Mouse (Mus musculus) liver, embryonic 12.5 days (tissue): ENCODE measurements around the gene Csrp3. TPM values are rescaled to one million over a fixed set of nuclear protein-coding genes. Genes with fewer than 3 reads are reported as not detected.

Experiments
- ATAC-seq: fragments of 200-750 bp; cut with Nextera tagmentation; 2 replicates; pipeline ENCODE4 v1.8.0; 2017; ENCODE audit warnings: moderate number of reproducible peaks, mild to moderate bottlenecking, moderate library complexity
- H3K27ac ChIP-seq: fragments of 300-500 bp; sonication (generic); 2 replicates; pipeline ENCODE4 v1.5.1; 2016; ENCODE audit warnings: mild to moderate bottlenecking
- H3K27me3 ChIP-seq: fragments of 300-500 bp; sonication (generic); replicated peaks from 2 replicates; pipeline ENCODE4 v1.6.1; 2016; ENCODE audit warnings: mild to moderate bottlenecking, moderate library complexity
- H3K36me3 ChIP-seq: fragments of 300-500 bp; sonication (generic); 2 replicates; pipeline ENCODE4 v1.6.1; 2016; ENCODE audit warnings: mild to moderate bottlenecking, moderate library complexity
- H3K4me1 ChIP-seq: fragments of 300-500 bp; sonication (generic); 2 replicates; pipeline ENCODE4 v1.6.1; 2016
- H3K4me2 ChIP-seq: fragments of 300-500 bp; sonication (generic); 2 replicates; pipeline ENCODE4 v1.6.1; 2016; ENCODE audit warnings: mild to moderate bottlenecking, moderate library complexity
- H3K4me3 ChIP-seq: fragments of 300-500 bp; sonication (generic); 2 replicates; pipeline ENCODE4 v1.5.1; 2016; ENCODE audit warnings: mild to moderate bottlenecking, moderate library complexity
- H3K9ac ChIP-seq: fragments of 300-500 bp; sonication (generic); 2 replicates; pipeline ENCODE4 v1.6.1; 2016; ENCODE audit warnings: mild to moderate bottlenecking, moderate library complexity
- H3K9me3 ChIP-seq: fragments of 300-500 bp; sonication (generic); replicated peaks from 2 replicates; pipeline ENCODE4 v1.6.1; 2016; ENCODE audit warnings: mild to moderate bottlenecking, moderate library complexity
- WGBS: fragments of 180-500 bp; shearing (Covaris S2); methylation state at CpG from one replicate; pipeline ENCODE4 v1.1.7; 2016; ENCODE audit not compliant: insufficient replicate concordance; 5-methylcytosine and 5-hydroxymethylcytosine counted together
- polyA plus RNA-seq: library from polyadenylated mRNA; unstranded; fragments of >200 nt; fragmentation: Nextera tagmentation; extraction: Ambion mirVana; gene quantifications from 2 replicates; pipeline ENCODE4 v1.2.1, GENCODE M21; 2016

The Csrp3 gene
- polyA plus RNA-seq, 1 experiment from 2014 or later: 0.27 TPM

DNA sequence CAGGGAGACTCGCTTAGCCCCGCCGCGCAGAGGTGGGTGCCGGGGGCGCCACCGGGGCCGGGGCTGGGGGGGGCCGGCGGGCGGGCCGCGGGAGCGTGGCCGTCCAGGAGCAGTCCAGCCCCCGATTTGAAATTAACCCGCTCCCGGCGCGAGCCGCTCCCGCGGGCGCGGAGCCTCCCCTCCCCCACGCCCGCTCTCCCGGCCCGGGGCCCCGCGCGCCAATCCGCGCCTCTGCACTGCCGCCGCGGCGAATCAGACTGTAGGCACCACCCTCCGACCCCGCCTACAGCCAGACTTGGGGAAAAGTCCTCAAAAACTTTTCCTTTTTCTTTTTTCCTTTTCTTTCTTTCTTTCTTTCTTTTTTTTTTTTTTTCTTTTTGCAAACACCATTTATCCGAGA lies 33.7 kb upstream of the Csrp3 start, which contains the start of gene E2f8:
E2f8 (minus strand) TSS at position 111 of the 400 bp plus-strand sequence.
- H3K4me3 ChIP-seq: peak within 1 kb of the TSS; percentile 84
- H3K27ac ChIP-seq: peak within 1 kb of the TSS; percentile 96
- H3K27me3 ChIP-seq: peaks cover 26% of the 10 kb centered on the region
- WGBS: 0% methylated on average over 23 of the region's 41 CpGs
- peak; percentile 73 for ATAC-seq
- no peaks in the 10 kb centered on the region for H3K9me3 ChIP-seq
- peak within 1 kb of the TSS; percentile 93 for H3K4me2 ChIP-seq
- peaks cover 31% of the 10 kb centered on the region for H3K36me3 ChIP-seq
- H3K9ac ChIP-seq: peak within 1 kb of the TSS; percentile 100
- peaks cover 52% of the 10 kb centered on the region for H3K4me1 ChIP-seq

DNA sequence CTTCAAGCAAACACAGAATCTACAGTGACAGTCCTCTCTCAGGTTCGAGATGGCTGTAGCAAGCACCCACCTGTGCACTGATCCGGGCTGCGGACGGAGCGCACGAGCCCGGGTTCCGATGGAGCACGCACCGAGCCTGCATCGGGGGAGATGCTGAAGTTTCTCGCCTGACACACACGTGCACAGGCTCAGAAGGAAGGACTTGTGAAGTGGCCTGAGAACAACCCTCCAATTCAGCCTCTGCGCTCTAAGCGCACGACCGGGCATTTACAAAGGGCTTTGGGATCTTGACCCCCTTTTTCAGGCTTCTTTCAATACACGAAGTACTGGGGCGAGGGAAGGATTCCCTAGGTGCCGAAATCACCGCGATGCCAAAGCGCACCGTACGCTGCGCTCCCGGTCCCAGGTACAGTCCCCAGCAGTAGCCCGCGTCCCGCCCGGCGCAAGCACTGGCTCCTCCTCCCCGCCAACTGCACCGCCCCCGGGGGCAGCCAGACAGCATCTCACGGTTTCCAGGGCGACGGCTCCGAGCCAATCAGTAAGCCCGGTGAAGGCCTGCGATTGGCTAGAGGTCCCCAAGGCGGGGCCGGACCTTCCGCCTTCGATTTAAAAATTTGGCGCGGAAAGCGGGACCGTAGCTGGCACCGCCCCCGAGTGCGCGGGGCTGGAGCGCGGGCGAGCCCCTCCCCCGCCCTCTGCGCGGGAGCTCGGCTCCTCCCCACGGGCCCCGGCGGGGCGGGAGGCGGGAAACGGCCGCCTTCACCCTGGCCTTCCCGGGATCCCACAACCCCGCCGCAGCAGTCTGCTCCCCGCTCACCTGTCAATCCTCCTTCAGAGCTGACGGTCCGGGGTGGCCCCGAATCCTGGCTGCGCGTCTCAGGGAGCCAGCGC lies 33.0 kb upstream of the Csrp3 start:
- under 1% methylated on average over 77 of the region's 77 CpGs for WGBS
- H3K4me3 ChIP-seq: peak overlapping the region; percentile 84
- peaks cover 38% of the 10 kb centered on the region for H3K36me3 ChIP-seq
- H3K4me1 ChIP-seq: peaks cover 52% of the 10 kb centered on the region
- peak; percentile 93 for ATAC-seq
- no peaks in the 10 kb centered on the region for H3K9me3 ChIP-seq
- peak overlapping the region; percentile 93 for H3K4me2 ChIP-seq
- H3K9ac ChIP-seq: peak overlapping the region; percentile 100
- peak overlapping the region; percentile 96 for H3K27ac ChIP-seq
- H3K27me3 ChIP-seq: peaks cover 25% of the 10 kb centered on the region

DNA sequence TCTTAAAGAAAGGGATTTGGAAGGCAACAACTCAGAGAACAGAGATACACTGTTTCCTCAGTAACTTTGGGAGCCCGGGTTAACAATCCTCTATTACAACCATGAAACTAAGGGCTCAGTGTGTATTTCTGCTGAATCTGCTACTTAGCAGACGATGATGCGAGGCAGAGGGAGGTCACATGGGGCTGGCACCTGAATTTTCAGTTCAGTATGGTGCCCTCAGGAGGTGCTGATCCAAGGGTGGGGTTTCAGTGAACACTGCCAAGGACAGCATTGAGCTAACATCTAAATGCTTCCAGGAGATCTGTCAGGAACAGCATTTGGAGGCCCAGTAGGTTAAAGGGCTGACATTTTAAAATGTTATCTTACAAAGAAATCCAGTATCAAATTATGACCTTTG lies 31.7 kb upstream of the Csrp3 start:
- Histone ChIP-seq H3K4me3 (peak overlapping the region; percentile 84), H3K9ac (peak overlapping the region; percentile 89), H3K27me3 (peaks cover 21% of the 10 kb centered on the region), H3K4me2 (peak overlapping the region; percentile 93), H3K9me3 (no peaks in the 10 kb centered on the region), H3K27ac (peak overlapping the region; percentile 43), H3K4me1 (peaks cover 52% of the 10 kb centered on the region), H3K36me3 (peaks cover 50% of the 10 kb centered on the region)
- WGBS: 46% methylated on average over 3 of the region's 3 CpGs
- ATAC-seq: no peak

DNA sequence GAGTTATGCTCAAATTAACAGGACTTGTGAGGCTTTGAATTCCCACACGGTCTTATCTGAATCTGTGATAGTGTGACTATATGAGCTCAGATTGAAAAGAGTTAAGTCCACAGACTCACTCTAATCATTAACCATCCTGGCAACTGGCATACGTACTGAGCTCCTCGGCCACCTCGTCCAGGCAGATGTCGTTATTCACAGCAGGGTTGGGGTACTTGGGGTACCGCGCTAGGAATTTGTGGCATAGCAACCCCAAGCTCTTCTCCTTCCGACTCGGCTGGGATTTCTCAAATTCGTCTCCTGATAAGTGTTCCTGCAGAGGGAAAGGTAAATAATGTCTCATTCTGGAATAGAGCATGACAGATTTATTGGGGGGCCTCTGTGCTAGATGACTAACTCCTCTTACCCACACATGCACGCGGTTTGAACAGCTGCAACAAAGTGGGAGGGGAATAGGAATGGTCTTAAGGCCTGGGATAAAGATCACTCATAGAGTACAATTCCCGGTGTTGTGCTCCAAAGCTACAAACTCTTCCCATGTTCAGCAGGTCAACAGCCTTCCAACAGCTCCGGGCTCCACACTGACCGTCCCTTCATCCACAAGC lies 30.1 kb upstream of the Csrp3 start:
- Histone ChIP-seq H3K27me3 (peaks cover 5% of the 10 kb centered on the region), H3K4me1 (peaks cover 42% of the 10 kb centered on the region), H3K27ac (no peak overlapping the region), H3K36me3 (peaks cover 67% of the 10 kb centered on the region), H3K4me3 (0 out of 2 replicates have a peak overlapping the region, but pooled peaks have one; percentile 84), H3K4me2 (peak overlapping the region; percentile 93), H3K9me3 (no peaks in the 10 kb centered on the region), H3K9ac (no peak overlapping the region)
- WGBS: 85% methylated on average over 15 of the region's 15 CpGs
- no peak for ATAC-seq

DNA sequence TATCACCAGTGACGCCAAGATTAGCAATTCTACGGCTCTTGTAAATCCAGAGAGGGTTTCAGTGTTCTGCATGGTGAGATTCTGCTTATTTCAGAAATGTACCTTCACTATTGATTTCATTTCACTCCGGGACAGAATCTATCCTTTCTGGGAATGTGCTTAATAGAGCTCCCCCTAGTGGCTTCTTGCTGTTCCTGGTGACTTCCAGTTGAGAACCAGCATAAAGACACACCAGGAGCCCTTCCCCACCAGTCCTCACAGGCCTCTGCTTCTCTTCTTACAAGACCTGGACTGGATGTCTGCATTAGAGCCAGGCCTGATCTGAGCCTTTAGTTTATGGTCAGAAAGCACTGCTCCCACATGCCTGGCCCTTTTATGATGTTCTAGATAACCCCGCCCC lies 28.7 kb upstream of the Csrp3 start:
- H3K36me3 ChIP-seq: peaks cover 81% of the 10 kb centered on the region
- H3K4me2 ChIP-seq: no peak overlapping the region
- H3K27ac ChIP-seq: no peak overlapping the region
- H3K4me1 ChIP-seq: peaks cover 31% of the 10 kb centered on the region
- H3K9me3 ChIP-seq: no peaks in the 10 kb centered on the region
- H3K27me3 ChIP-seq: no peaks in the 10 kb centered on the region
- WGBS: 70% methylated on average over 4 of the region's 4 CpGs
- no peak overlapping the region for H3K9ac ChIP-seq
- H3K4me3 ChIP-seq: no peak overlapping the region
- no peak for ATAC-seq

DNA sequence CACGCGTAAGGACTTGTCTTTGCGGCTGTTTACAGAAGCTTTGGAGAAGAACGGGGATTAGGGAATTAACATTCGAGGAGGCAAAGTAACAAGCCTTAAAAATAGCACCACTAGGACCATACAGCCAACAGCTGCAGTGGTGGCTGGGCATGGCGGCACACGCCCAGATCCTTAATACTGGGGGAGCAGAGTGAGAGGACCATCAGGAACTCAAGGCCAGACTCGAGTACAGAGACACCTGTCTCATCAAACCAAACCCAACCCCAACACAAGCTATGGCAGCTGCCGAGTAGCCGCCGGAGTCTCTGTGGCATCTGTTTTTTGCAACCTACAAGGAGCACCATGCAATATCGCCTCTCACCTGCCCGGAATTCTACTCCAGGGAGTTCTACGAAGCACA lies 27.3 kb upstream of the Csrp3 start:
- H3K9ac ChIP-seq: no peak overlapping the region
- H3K4me3 ChIP-seq: no peak overlapping the region
- H3K4me1 ChIP-seq: peaks cover 31% of the 10 kb centered on the region
- H3K27me3 ChIP-seq: no peaks in the 10 kb centered on the region
- peaks cover 95% of the 10 kb centered on the region for H3K36me3 ChIP-seq
- H3K4me2 ChIP-seq: no peak overlapping the region
- H3K27ac ChIP-seq: no peak overlapping the region
- no peaks in the 10 kb centered on the region for H3K9me3 ChIP-seq
- 94% methylated on average over 14 of the region's 14 CpGs for WGBS
- ATAC-seq: no peak

DNA sequence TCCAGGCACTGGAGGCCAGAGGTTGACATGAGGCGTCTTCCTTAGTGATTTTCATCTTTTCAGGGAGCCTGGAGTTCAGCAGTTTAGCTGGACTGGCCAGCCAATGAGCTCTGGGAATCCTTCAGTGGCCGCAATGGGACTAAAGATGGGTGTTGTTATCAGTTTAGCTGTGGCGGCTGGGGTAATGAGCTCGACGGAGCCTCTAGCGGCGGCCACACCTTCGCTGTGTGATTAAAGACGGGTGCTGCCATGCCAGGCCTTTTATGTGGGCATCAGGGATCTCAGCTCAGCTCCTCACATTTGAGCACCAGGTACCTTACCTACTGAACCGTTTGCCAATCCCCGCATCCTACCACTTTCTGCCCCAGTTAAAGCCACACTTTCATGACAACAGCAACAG lies 23.5 kb upstream of the Csrp3 start:
- 83% methylated on average over 11 of the region's 11 CpGs for WGBS
- no peak overlapping the region for H3K4me3 ChIP-seq
- H3K27me3 ChIP-seq: no peaks in the 10 kb centered on the region
- H3K4me2 ChIP-seq: no peak overlapping the region
- H3K36me3 ChIP-seq: peaks cover 100% of the 10 kb centered on the region
- H3K4me1 ChIP-seq: no peaks in the 10 kb centered on the region
- H3K9me3 ChIP-seq: no peaks in the 10 kb centered on the region
- ATAC-seq: no peak
- H3K27ac ChIP-seq: no peak overlapping the region
- H3K9ac ChIP-seq: no peak overlapping the region

DNA sequence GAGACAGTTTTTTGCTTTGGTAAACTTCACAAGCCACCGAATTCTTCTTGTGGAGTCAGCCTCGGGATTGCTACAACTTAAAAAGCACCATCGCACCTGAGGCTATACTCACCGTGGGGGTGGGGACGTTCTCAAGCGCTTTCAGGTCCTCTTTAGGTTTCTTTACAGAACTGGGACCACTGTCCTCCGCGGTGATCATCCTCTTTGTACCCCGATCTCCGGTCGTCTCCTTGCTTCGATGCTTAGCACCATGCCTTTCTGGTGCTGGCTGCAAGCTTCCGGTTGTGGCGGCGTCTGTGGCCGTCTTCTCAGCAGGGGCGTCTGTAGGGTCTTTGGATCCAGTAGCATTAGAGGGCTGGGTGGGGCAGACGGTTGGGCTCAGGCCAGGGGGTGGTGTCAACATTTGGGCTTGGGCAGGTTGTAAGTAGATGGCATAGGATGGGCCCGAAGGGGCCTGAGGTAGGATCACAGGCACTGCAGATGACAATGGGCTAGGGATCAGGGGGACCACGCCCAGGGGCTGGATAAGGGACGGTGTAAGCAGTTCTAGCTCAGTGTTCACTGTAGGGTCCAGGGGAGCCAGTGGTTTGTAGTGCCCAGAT lies 22.8 kb upstream of the Csrp3 start:
- Histone ChIP-seq H3K27ac (no peak overlapping the region), H3K4me3 (no peak overlapping the region), H3K4me2 (no peak overlapping the region), H3K27me3 (no peaks in the 10 kb centered on the region), H3K9me3 (no peaks in the 10 kb centered on the region), H3K4me1 (peaks cover under 1% of the 10 kb centered on the region; the same call in 1 of the 2 replicates), H3K36me3 (peaks cover 100% of the 10 kb centered on the region), H3K9ac (no peak overlapping the region)
- WGBS: 89% methylated on average over 21 of the region's 21 CpGs
- ATAC-seq: no peak

DNA sequence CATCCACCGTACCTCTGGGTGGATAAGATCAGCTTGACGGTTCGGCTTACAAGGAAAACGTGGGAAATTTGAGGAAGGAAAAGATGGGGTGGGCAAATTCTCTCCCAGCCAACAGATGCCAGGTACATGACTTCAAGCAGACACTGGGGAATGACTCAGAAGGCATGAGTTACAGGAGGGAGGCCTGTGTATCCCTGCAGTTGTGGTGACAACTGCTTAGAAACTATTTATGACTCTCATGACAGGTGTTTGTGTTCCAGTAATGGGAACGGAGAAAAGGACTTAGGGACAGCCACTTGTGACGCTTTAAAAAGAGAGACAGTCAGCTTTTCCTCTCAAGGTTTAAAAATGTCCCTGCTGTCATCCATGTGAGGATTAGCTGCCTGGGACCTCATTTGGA lies 22.3 kb upstream of the Csrp3 start:
- ATAC-seq: no peak
- Histone ChIP-seq H3K9me3 (no peaks in the 10 kb centered on the region), H3K27ac (no peak overlapping the region), H3K4me2 (no peak overlapping the region), H3K9ac (no peak overlapping the region), H3K36me3 (peaks cover 100% of the 10 kb centered on the region), H3K27me3 (no peaks in the 10 kb centered on the region), H3K4me1 (peaks cover 6% of the 10 kb centered on the region), H3K4me3 (no peak overlapping the region)
- 90% methylated on average over 6 of the region's 6 CpGs for WGBS

DNA sequence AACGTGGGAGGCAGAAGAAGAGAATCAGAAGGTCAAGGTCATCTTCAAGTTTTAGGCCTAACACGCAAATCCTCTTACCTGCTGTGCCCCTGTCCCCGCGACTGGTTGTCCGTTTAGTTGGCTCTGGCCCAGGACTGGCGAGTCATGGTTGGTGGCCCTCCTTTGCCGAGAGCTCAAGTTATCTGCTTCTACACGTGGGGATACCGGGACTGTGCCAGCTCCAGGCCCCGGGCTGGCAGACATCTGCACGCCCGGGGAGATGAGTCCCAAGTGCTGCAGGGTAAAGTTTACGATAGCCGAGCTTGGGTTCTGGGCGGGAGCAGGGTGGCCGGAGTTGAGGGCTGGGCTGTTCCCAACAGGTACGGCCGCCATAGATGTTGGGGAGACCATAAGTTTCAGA lies 19.7 kb upstream of the Csrp3 start:
- ATAC-seq: no peak
- WGBS: 89% methylated on average over 18 of the region's 18 CpGs
- H3K9ac ChIP-seq: no peak overlapping the region
- no peaks in the 10 kb centered on the region for H3K27me3 ChIP-seq
- no peaks in the 10 kb centered on the region for H3K9me3 ChIP-seq
- H3K4me1 ChIP-seq: peaks cover 14% of the 10 kb centered on the region
- H3K36me3 ChIP-seq: peaks cover 87% of the 10 kb centered on the region
- H3K27ac ChIP-seq: no peak overlapping the region
- no peak overlapping the region for H3K4me3 ChIP-seq
- H3K4me2 ChIP-seq: no peak overlapping the region

DNA sequence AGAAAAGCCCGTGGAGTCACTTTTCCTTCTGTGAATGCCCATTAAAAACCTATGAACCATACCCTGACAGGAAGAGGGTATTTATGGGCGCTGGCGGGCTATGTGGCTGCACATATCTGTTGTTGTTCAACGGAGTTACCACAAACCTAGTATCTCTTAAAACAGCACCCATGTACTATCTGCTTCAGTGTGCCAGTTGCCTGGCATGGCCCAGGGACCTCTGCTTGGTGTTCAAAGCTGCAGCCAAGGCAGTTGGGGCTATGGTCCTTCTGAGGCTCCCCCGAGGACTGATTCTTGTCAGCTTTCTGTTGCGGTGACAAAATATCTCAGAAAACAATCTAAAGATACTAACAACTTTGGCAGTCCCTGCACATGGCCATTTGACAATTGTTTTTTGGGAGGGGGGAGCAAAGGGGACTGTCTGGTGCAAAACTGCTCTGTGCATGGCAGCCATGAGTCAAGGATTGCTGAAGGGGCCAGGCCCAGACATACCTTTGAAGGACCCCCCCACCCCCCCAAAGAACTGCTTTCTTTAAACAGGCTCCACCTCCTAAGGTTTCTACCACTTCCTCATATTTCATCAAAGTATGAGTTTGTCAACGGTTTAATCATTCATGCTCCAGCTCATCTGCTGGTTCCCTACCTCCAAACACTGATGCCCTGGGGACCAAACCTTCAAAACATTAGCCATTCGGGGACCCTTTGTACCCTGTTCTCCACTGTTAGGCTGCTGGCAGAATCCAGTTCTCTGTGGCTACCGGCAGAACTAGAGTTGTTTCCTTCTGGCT lies 17.0 kb upstream of the Csrp3 start:
- 49% methylated on average over 9 of the region's 9 CpGs for WGBS
- Histone ChIP-seq H3K9ac (no peak overlapping the region), H3K27me3 (no peaks in the 10 kb centered on the region), H3K4me2 (no peak overlapping the region), H3K9me3 (no peaks in the 10 kb centered on the region), H3K4me1 (peaks cover 22% of the 10 kb centered on the region), H3K27ac (no peak overlapping the region), H3K36me3 (peaks cover 60% of the 10 kb centered on the region), H3K4me3 (no peak overlapping the region)
- peak; percentile 31; the same call in 1 of the 2 replicates for ATAC-seq
